Mouse (Mus musculus) cerebellum, adult 9-10 months (tissue): ENCODE results near the gene Olfr1220.

Experiments
- DNase-seq: peaks from one replicate; pipeline ENCODE4 v3.0.0; 2022

Olfr1220 gene

DNA sequence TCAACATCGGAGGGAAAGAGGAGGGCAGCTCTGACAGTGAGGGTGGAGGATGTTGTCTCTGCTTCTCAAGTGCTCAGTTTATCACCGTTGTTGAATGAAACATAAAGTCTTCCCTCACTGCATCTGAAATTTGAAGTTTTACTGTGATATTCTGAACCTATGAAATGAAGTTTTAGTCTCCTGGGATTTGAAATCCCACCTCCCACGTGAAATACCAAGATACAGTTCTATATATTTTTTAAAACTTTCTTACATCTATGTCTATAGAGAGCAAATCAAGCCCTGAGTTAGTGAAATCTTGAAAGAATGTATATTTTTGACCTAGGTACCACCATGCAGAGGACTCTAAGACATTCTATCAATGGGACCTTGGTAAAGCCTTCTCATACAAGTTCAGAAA, at the start of gene Olfr1220:
TSS of gene Olfr1220 (minus strand) at position 101 of the 400 bp plus-strand sequence.
- DNase-seq: no peak

GRCm38 (mm10) chr2:89151460-89151859, 44.8 kb upstream of the Olfr1220 start, which contains the start of gene Olfr1223:
Olfr1223 (minus strand) TSS chr2:89151560.
- no peak for DNase-seq

DNA sequence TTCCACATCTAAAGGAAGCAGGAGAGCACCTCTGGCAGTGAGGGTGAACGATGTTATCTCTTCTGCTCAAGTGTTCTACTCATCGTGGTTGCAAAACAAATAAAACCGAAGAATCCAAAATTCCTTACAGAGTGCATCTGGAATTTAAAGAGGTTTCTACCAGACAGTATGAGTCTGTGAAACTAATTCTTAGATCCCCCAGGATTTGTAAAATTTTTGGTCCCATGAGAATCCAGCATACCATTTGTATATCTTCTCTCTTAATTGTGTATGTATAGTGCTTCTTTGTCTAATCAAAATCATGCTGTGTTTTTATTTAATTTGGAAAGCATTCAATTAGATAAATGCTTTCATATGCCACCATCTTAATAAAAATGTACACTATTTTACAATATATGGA, 26.3 kb upstream of the Olfr1220 start, which contains the start of gene Olfr1222:
TSS of gene Olfr1222 (minus strand) at position 101 of the 400 bp plus-strand sequence.
- DNase-seq: no peak

DNA sequence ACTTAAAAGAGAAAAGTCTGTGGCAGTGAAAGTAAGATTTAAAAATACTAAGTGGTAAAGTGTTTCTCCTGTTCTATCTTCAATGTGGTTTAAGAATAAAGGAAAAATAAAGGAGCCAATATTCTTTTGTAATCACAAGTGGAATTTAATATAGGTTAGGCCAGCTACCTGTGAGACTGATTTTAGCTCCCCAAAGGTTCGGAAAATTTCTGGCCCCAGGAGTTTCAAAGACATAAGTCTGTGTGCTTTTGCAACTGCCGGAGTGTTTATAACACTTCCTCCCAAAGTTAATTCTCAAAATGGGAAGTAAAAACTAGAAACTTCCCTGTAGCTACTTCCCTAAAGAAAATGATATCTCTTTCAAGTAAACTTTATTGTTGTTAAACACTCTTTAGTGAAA, 10.5 kb upstream of the Olfr1220 start, which contains the start of gene Olfr1221:
TSS of gene Olfr1221 (minus strand) at position 101 of the 400 bp plus-strand sequence.
- DNase-seq: no peak

GRCm38 (mm10) chr2:89105651-89106050, 984 bp downstream of the Olfr1220 start:
- no peak for DNase-seq

DNA sequence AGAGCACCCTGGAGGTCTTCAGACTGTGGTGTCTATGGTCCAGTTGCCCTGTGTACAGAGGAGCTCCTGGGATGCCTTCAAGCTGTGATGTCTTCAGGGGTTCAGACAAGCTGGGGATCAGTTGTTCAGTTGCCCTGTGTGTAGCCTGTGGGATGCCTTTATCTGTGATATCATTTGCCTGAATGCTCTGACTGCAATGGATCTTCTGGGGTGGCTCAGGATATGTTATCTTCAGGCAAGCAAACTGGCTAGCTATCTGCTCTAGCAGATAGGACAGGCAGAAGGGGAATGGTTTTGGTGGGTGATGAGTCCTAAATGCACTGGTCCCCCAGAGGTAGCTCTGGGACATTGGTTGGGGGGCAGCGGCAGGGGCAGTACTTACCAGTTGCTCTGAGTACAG, 12.8 kb downstream of the Olfr1220 start:
- DNase-seq: no peak

DNA sequence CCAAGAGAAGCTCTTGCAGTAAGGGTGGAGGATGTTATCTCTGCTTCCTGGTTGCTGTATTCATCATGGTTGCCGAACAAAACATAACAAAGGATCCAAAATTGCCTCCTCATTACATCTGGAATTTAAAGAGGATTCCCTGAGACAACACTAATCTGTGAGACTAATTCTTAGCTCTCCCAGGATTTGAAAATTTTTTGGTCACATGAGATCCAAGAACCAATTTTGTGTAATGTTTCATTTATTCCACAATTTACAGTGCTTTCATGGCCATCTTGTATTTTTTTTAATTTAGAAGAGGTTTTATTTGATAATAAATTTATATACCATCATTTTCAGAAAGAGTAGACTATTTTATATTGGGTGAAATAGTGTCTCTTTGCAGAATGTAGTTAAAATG, 23.2 kb downstream of the Olfr1220 start, which contains the start of gene Olfr1219:
TSS of gene Olfr1219 (minus strand) at position 101 of the 400 bp plus-strand sequence.
- DNase-seq: no peak

GRCm38 (mm10) chr2:89081487-89081886, 25.1 kb downstream of the Olfr1220 start:
- DNase-seq: no peak

DNA sequence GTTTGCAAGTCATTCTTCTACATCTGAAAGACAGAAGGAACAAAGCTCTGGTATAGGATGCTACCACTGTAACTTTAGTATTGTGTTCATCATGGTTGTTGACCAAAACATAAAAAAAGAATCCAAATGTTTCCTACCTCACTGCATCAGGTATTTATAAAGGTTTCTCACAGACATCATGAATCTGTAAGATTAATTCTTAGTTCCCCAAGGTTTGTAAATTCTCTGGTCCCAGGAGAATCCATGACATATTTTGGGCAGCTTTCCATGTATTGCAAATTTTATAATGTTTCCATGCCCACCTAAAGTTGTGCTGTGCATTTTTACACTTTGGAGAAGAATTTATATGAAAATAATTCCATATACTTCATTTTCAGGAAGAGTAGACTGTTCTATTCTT, 45.5 kb downstream of the Olfr1220 start, which contains the start of gene Olfr1218:
TSS of gene Olfr1218 (minus strand) at position 101 of the 400 bp plus-strand sequence.
- no peak for DNase-seq
